Mouse (Mus musculus): ENCODE measurements around the gene Iqcf1.

GRCm38 (mm10) chr9:106457163-106457559 lies 42.6 kb upstream of the Iqcf1 start:
- TF ChIP-seq SMC3 (IDR thresholded peaks at IDR 0.05; ENCODE audit: low read depth, low read length) (no peak), POLR2A (IDR thresholded peaks at IDR 0.05; ENCODE audit: low read depth, low read length) (no peak), PAX5 (IDR thresholded peaks at IDR 0.05; ENCODE audit: low read length) (no peak), CHD1 (IDR thresholded peaks at IDR 0.05; ENCODE audit: low read depth, low read length) (no peak)
